Mouse (Mus musculus) ES-Bruce4 (cell line): ENCODE data around the gene Clic4. TPM values are rescaled to one million over a fixed set of nuclear protein-coding genes. Genes with fewer than 3 reads are reported as not detected.

ENCODE experiments used
- H3K27ac ChIP-seq: 2 replicates; pipeline ENCODE4 v1.5.1; 2012; ENCODE audit warnings: low read length, inconsistent platforms; ENCODE audit not compliant: insufficient read depth
- H3K27me3 ChIP-seq: 2 replicates; pipeline ENCODE4 v1.6.1; 2012; ENCODE audit warnings: mild to moderate bottlenecking, low read length, inconsistent platforms; ENCODE audit not compliant: control insufficient read depth, poor library complexity, insufficient read depth, severe bottlenecking
- H3K36me3 ChIP-seq: 2 replicates; pipeline ENCODE4 v1.6.1; 2012; ENCODE audit warnings: inconsistent platforms, mild to moderate bottlenecking, low read length, moderate library complexity; ENCODE audit not compliant: control insufficient read depth, poor library complexity, insufficient read depth, severe bottlenecking
- H3K4me1 ChIP-seq: one replicate; pipeline ENCODE4 v1.8.1; 2011; ENCODE audit warnings: low read length; ENCODE audit not compliant: control insufficient read depth, insufficient read depth
- H3K4me3 ChIP-seq: 2 replicates; pipeline ENCODE4 v1.5.1; 2011; ENCODE audit warnings: low read depth, mild to moderate bottlenecking, low read length
- H3K9ac ChIP-seq: 2 replicates; pipeline ENCODE4 v1.6.1; 2012; ENCODE audit warnings: low read depth, mild to moderate bottlenecking, inconsistent platforms; ENCODE audit not compliant: poor library complexity, severe bottlenecking
- H3K9me3 ChIP-seq: replicated peaks from 2 replicates; pipeline ENCODE4 v1.6.1; 2012; ENCODE audit warnings: mild to moderate bottlenecking, low read length, inconsistent platforms; ENCODE audit not compliant: control insufficient read depth, poor library complexity, insufficient read depth, severe bottlenecking
- CTCF ChIP-seq: IDR thresholded peaks from one replicate; pipeline ENCODE4 v1.8.1; 2011; ENCODE audit warnings: low read depth, low read length
- EP300 ChIP-seq: IDR thresholded peaks from 2 replicates; pipeline ENCODE4 v1.6.1; 2011; ENCODE audit warnings: low read depth, low read length; ENCODE audit not compliant: insufficient read depth
- POLR2A ChIP-seq: IDR thresholded peaks from one replicate; pipeline ENCODE4 v1.8.1; 2011; ENCODE audit warnings: low read length; ENCODE audit not compliant: insufficient read depth
- polyA plus RNA-seq: library from polyadenylated mRNA; stranded (reverse); fragments of >200 nt; gene quantifications from 2 replicates; pipeline ENCODE4 v1.2.4, GENCODE M21; 2011; ENCODE audit warnings: low read depth; ENCODE audit not compliant: missing spikeins, insufficient read depth, insufficient read length

The Clic4 gene
- polyA plus RNA-seq, 1 experiment = 151 TPM

GRCm38 (mm10) chr4:135231136-135231535 is 41.5 kb downstream of the Clic4 start:
- Histone ChIP-seq H3K9me3 (no peaks in the 10 kb centered on the region), H3K27ac (no peak overlapping the region), H3K36me3 (peaks cover 9% of the 10 kb centered on the region), H3K4me1 (no peaks in the 10 kb centered on the region), H3K4me3 (no peak overlapping the region), H3K9ac (no peak overlapping the region), H3K27me3 (no peaks in the 10 kb centered on the region)
- no peak for TF ChIP-seq POLR2A
- TF ChIP-seq EP300 = no peak
- TF ChIP-seq CTCF = no peak

- Histone ChIP-seq H3K9ac (no peak overlapping the region), H3K27ac (no peak overlapping the region), H3K36me3 (peaks cover 12% of the 10 kb centered on the region), H3K4me3 (no peak overlapping the region), H3K27me3 (no peaks in the 10 kb centered on the region), H3K9me3 (no peaks in the 10 kb centered on the region), H3K4me1 (no peaks in the 10 kb centered on the region)
- TF ChIP-seq EP300 = no peak
- no peak for TF ChIP-seq POLR2A
- TF ChIP-seq CTCF = no peak
These were observed 42.0 kb downstream of the Clic4 start for GRCm38 (mm10) chr4:135230661-135231060.

GRCm38 (mm10) chr4:135229871-135230270 is 42.7 kb downstream of the Clic4 start:
- TF ChIP-seq CTCF = no peak
- TF ChIP-seq POLR2A = no peak
- TF ChIP-seq EP300 = no peak
- H3K27ac ChIP-seq = no peak overlapping the region
- H3K9me3 ChIP-seq = no peaks in the 10 kb centered on the region
- H3K9ac ChIP-seq = no peak overlapping the region
- no peak overlapping the region for H3K4me3 ChIP-seq
- H3K27me3 ChIP-seq = no peaks in the 10 kb centered on the region
- no peaks in the 10 kb centered on the region for H3K4me1 ChIP-seq
- H3K36me3 ChIP-seq = peaks cover 14% of the 10 kb centered on the region

- no peaks in the 10 kb centered on the region for H3K4me1 ChIP-seq
- TF ChIP-seq CTCF (no peak), EP300 (no peak), POLR2A (no peak)
- H3K27me3 ChIP-seq = no peaks in the 10 kb centered on the region
- peaks cover 25% of the 10 kb centered on the region for H3K36me3 ChIP-seq
- no peak overlapping the region for H3K9ac ChIP-seq
- no peak overlapping the region for H3K4me3 ChIP-seq
- no peak overlapping the region for H3K27ac ChIP-seq
- no peaks in the 10 kb centered on the region for H3K9me3 ChIP-seq
These were observed 44.5 kb downstream of the Clic4 start for GRCm38 (mm10) chr4:135228136-135228535.

- Histone ChIP-seq H3K4me3 (no peak overlapping the region), H3K9me3 (no peaks in the 10 kb centered on the region), H3K9ac (no peak overlapping the region), H3K27me3 (no peaks in the 10 kb centered on the region), H3K36me3 (peaks cover 31% of the 10 kb centered on the region), H3K27ac (no peak overlapping the region), H3K4me1 (no peaks in the 10 kb centered on the region)
- TF ChIP-seq EP300 = no peak
These were observed 46.5 kb downstream of the Clic4 start for GRCm38 (mm10) chr4:135226008-135226667.

- H3K9me3 ChIP-seq = no peaks in the 10 kb centered on the region
- H3K27ac ChIP-seq = no peak overlapping the region
- H3K4me3 ChIP-seq = no peak overlapping the region
- TF ChIP-seq EP300 = no peak
- no peak for TF ChIP-seq POLR2A
- TF ChIP-seq CTCF = no peak
- no peaks in the 10 kb centered on the region for H3K4me1 ChIP-seq
- no peaks in the 10 kb centered on the region for H3K27me3 ChIP-seq
- peaks cover 33% of the 10 kb centered on the region for H3K36me3 ChIP-seq
- no peak overlapping the region for H3K9ac ChIP-seq
These were observed 48.8 kb downstream of the Clic4 start for GRCm38 (mm10) chr4:135223808-135224207.
